Mouse (Mus musculus): ENCODE measurements at regions not wholly inside any gene's neighbourhood (a gene's known extent, or its start where the extent isn't known, plus 50 kb on each side); places are given as distances from the start of the nearest gene placed in this dataset.
"Not testable (repeated sequence)": the region's sequence is repeated elsewhere in the genome, so short reads cannot be mapped to it uniquely, and the experiment has no call there.

DNA sequence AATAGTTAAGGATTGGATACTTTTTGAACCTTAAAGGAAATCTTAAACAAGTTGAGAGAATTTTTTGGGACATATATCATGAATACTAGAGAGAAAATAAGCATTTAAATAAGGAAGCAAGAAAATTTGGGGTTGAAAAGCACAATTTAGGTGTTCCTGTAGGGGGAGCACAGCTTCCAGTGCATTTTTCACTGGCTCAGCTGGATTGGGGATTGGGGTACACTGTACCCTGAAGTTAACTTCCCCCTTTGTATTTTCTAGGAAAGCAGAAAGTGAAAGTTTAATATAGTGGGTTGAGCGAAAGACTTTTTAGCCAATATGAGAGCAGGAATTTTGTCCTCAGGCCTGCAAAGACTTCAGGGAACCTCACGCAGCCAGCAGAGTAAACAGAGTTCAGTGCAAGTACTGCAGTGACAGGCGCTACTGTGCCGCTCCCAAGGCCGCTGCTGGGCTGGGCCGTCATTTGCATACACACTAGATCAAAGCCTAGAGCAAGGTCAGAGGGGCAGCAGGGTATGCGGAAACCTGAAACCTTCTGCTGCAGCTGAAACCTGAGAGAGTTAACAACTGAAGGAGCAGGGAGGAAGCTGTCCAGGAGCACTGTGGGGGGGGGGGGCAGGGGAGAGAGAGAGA, 1111.4 kb downstream of the H2al1n start:
- peak; percentile 25 for DNase-seq (ENCODE audit: low spot score)

DNA sequence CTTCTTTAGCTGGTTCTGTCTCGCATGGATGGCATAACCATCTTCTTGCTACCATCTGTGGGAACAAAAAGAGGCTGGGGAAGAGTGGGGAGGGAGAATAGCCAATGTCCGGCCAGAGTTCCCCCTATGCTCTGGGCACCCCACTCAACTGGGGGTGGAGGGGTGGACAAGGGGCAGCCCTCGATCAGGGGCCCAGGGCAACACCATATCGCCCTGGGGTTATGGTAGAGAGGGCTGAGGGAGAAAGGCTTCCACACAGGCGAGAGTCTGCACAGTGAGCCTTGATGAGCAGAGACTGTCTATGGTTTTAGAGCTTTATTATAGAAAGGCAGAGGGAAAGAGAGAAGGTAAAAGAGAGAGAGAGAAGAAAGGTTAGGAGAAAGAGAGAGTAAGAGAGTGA, 1112.0 kb downstream of the H2al1n start:
- peak; percentile 1 for DNase-seq (ENCODE audit: low spot score)

DNA sequence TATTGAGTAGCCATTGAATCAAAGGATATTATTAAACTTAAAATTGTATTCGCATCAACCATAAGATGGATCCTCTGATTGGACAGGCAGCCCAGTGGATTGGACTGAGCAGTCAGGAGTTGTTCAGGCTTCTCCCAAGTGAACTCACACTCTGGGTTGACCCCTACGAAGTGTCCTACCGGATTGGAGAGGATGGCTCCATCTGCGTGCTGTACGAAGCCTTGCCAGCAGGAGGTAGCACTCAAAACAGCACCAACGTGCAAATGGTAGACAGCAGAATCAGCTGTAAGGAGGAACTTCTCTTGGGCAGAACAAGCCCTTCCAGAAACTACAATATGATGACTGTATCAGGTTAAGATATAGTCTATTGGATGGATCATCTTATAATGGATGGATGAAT, 1154.2 kb downstream of the H2al1n start:
- DNase-seq (ENCODE audit: low spot score), result not testable (repeated sequence)
